Mouse (Mus musculus) stomach, postnatal 0 days (tissue): ENCODE measurements around the gene Nutf2. TPM values are rescaled to one million over a fixed set of nuclear protein-coding genes. Genes with fewer than 3 reads are reported as not detected.

ENCODE experiments used
- ATAC-seq: fragments of 200-750 bp; cut with Nextera tagmentation; 2 replicates; pipeline ENCODE4 v1.8.0; 2017; ENCODE audit not compliant: low FRiP score, low TSS enrichment
- DNase-seq: peaks from one replicate; pipeline ENCODE4 v3.0.0-alpha.2; 2016; ENCODE audit warnings: low spot score
- H3K27ac ChIP-seq: fragments of 300-500 bp; sonication (generic); replicated peaks from 2 replicates; pipeline ENCODE4 v1.5.1; 2014; ENCODE audit warnings: mild to moderate bottlenecking, control low read depth
- H3K27me3 ChIP-seq: fragments of 300-500 bp; sonication (generic); 2 replicates; pipeline ENCODE4 v1.6.1; 2014; ENCODE audit warnings: low read length; ENCODE audit not compliant: control insufficient read depth, insufficient read depth
- H3K36me3 ChIP-seq: fragments of 300-500 bp; sonication (generic); 2 replicates; pipeline ENCODE4 v1.6.1; 2014; ENCODE audit warnings: low read length, mixed read lengths; ENCODE audit not compliant: control insufficient read depth, insufficient read depth
- H3K4me1 ChIP-seq: fragments of 300-500 bp; sonication (generic); replicated peaks from 2 replicates; pipeline ENCODE4 v1.6.1; 2014; ENCODE audit warnings: antibody characterized with exemption; ENCODE audit not compliant: control insufficient read depth, insufficient read depth
- H3K4me2 ChIP-seq: fragments of 300-500 bp; sonication (generic); replicated peaks from 2 replicates; pipeline ENCODE4 v1.6.1; 2014; ENCODE audit warnings: low read depth, mild to moderate bottlenecking, control low read depth, moderate library complexity
- H3K4me3 ChIP-seq: fragments of 300-500 bp; sonication (generic); 2 replicates; pipeline ENCODE4 v1.5.1; 2014; ENCODE audit warnings: low read depth, low read length, control low read depth
- H3K9ac ChIP-seq: fragments of 300-500 bp; sonication (generic); 2 replicates; pipeline ENCODE4 v1.6.1; 2014; ENCODE audit warnings: mild to moderate bottlenecking, low read length, control low read depth, mixed read lengths
- H3K9me3 ChIP-seq: fragments of 300-500 bp; sonication (generic); 2 replicates; pipeline ENCODE4 v1.6.1; 2016; ENCODE audit warnings: low read length; ENCODE audit not compliant: control insufficient read depth
- CTCF ChIP-seq: IDR thresholded peaks from 2 replicates; pipeline ENCODE4 v1.5.1; 2016; ENCODE audit warnings: antibody characterized with exemption, low read depth, mild to moderate bottlenecking, moderate library complexity
- EP300 ChIP-seq: optimal IDR thresholded peaks from 2 replicates; pipeline ENCODE3; 2016; ENCODE audit warnings: antibody characterized with exemption
- WGBS: fragments of 180-500 bp; shearing (Covaris S2); extraction: QIAGEN DNeasy Blood & Tissue Kit; methylation state at CpG from one replicate; pipeline ENCODE4 v1.1.7; 2014; 5-methylcytosine and 5-hydroxymethylcytosine counted together
- polyA plus RNA-seq: library from polyadenylated mRNA; unstranded; fragments of >200 nt; fragmentation: Nextera tagmentation; extraction: Ambion mirVana; gene quantifications from 2 replicates; pipeline ENCODE4 v1.2.1, GENCODE M21; 2015

Gene Nutf2
- polyA plus RNA-seq, 1 experiment from 2014 or later: 103 TPM

DNA sequence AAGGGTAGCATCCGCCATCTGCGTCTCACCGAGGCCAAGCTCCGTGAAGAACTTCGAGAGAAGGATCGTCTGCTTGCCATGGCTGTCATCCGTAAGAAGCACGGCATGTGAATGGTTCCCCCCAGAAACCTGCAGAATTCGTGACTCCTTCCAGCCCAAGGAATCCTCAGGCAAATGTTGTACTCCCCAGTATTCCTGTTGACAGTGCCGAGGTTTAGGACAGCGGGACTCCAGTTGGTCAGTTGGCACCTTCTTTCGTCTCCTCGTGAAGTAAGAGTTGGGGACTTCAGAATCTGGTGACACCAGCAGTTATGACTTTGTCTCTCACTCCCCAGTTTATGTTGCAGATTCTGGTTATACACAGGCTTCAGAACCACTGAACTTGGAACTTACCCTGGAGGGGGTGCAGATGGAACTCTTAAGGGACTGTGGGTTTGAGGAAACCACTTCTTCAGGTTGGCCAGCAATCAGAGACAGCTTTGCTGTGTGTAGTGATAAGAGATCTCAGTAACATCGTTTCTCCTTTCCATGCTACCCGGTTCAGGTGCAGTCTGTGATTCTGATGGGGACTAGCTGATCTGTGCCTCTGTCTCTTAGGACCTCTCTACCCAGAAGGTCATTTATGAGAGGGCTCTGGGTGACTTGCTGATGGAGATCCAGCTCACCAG is 4.1 kb upstream of the Nutf2 start:
- no peaks in the 10 kb centered on the region for H3K9me3 ChIP-seq
- peaks cover 2% of the 10 kb centered on the region; the same call in 1 of the 2 replicates for H3K4me1 ChIP-seq
- peak overlapping the region; percentile 91 for H3K27ac ChIP-seq
- no peaks in the 10 kb centered on the region for H3K27me3 ChIP-seq
- H3K36me3 ChIP-seq: no peaks in the 10 kb centered on the region
- no peak for DNase-seq
- H3K4me3 ChIP-seq: peak overlapping the region; percentile 73
- H3K4me2 ChIP-seq: peak overlapping the region; percentile 97
- WGBS: 12% methylated on average over 15 of the region's 15 CpGs
- no peak for ATAC-seq
- peak overlapping the region; percentile 79 for H3K9ac ChIP-seq
- TF ChIP-seq EP300 (no peak), CTCF (no peak)

DNA sequence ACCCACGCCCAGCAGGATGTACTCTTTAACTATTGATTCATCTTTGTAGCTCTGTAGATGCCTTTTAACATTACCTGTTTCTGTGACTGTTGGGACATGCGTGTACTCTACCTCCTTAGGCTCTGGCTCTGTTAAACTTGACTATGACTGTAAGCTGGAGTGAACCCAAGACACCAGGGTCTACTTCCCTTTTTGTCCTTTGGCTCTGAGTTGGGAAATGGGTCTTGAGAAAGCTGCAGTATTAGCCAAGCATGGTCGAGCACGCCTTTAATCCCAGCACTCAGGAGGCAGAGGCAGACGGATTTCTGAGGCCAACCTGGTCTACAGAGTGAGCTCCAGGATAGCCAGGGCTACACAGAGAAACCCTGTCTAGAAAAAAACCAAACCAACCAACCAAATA is 1.9 kb upstream of the Nutf2 start:
- DNase-seq: no peak
- no peaks in the 10 kb centered on the region for H3K9me3 ChIP-seq
- no peaks in the 10 kb centered on the region; the same call in 1 of the 2 replicates for H3K36me3 ChIP-seq
- no peak overlapping the region for H3K4me2 ChIP-seq
- H3K9ac ChIP-seq: no peak overlapping the region
- H3K4me1 ChIP-seq: peaks cover 11% of the 10 kb centered on the region; the same call in 1 of the 2 replicates
- H3K27me3 ChIP-seq: no peaks in the 10 kb centered on the region
- ATAC-seq: no peak
- WGBS: 83% methylated on average over 5 of the region's 5 CpGs
- no peak overlapping the region for H3K4me3 ChIP-seq
- H3K27ac ChIP-seq: no peak overlapping the region
- TF ChIP-seq EP300 (no peak), CTCF (no peak)

DNA sequence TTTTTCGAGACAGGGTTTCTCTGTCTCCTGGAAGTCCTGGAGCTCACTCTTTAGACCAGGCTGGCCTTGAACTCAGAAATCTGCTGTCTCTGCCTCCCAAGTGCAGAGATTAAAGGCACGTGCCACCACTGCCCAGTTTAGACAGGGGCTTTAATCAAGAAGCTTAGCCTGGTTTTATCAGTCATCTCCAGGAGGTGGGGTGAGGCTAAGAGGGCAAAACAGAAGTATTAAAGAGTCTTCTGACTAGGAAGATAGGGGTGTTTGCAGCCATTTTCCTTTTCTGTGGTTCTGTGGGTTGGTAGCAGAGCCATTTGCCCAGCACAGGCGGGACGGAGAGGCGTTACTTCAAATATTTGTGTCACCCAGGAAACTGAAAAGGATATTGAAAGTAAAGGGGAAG is 1.1 kb upstream of the Nutf2 start:
- Histone ChIP-seq H3K9me3 (no peaks in the 10 kb centered on the region), H3K27ac (peak overlapping the region; percentile 91), H3K9ac (no peak overlapping the region; the same call in 1 of the 2 replicates), H3K36me3 (no peaks in the 10 kb centered on the region; the same call in 1 of the 2 replicates), H3K4me1 (peaks cover 11% of the 10 kb centered on the region; the same call in 1 of the 2 replicates), H3K27me3 (no peaks in the 10 kb centered on the region), H3K4me2 (no peak overlapping the region; the same call in 1 of the 2 replicates), H3K4me3 (no peak overlapping the region)
- TF ChIP-seq EP300: no peak
- no peak for ATAC-seq
- 44% methylated on average over 5 of the region's 5 CpGs for WGBS
- no peak for DNase-seq

DNA sequence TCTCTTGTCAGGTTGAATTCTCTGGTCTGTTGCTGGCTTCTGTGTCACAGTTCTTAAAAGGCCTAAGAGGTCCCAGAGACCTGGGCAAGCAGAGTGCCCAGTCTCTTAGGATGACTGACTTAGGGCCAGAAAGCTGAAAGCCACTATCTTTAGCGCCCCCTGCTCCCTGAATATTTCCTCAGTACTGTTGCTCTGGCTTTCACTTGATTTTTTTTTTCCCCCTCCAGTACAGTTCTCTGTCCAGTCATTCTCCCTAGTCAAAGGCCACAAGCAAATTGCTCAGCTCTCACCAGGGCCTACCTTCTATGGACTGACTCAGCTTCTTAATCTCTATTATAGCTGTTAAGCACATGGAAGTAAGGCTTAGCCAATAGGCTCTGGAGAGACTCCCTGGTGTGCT is 1.6 kb downstream of the Nutf2 start:
- Histone ChIP-seq H3K4me1 (peaks cover 9% of the 10 kb centered on the region; the same call in 1 of the 2 replicates), H3K27ac (0 out of 2 replicates have a peak overlapping the region, but pooled peaks have one; percentile 91), H3K9me3 (no peaks in the 10 kb centered on the region), H3K27me3 (no peaks in the 10 kb centered on the region), H3K9ac (peak overlapping the region; percentile 94; the same call in 1 of the 2 replicates), H3K4me3 (peak overlapping the region; percentile 91), H3K36me3 (no peaks in the 10 kb centered on the region; the same call in 1 of the 2 replicates), H3K4me2 (peak overlapping the region; percentile 90)
- DNase-seq (no peak), ATAC-seq (no peak)
- WGBS: 14% methylated on average over 1 of the region's 1 CpGs
- no peak for TF ChIP-seq EP300
- peak; percentile 56 for TF ChIP-seq CTCF

DNA sequence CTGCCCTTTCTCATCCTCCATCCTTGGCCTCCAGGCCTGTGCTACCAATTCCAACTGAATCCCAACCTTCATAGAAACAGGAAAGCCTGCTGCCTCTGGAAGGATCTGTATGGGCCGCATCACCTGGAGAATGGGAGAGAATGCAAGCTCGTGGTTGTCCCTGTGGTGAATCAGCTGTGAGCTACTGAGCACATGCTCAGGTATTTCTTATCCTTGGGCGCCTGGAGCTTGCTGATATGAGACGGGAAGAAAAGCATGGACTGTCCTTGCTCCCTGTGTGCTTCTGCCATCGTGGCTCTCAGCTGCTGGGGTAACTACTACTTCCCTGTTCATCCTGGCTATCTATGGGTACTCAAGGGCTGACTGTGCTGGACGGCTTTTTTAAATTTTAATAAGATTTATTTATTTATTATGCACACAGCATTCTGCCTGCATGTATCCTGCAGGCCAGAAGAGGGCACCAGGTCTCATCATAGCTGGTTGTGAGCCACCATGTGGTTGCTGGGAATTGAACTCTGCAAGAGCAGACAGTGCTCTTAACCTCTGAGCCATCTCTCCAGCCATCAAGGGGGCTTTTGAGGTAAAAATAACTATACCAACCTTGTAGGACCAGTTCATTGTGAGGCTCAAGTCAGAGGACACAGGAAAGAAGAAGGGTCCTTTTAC is 6.1 kb downstream of the Nutf2 start:
- WGBS: 80% methylated on average over 6 of the region's 6 CpGs
- Histone ChIP-seq H3K4me2 (no peak overlapping the region), H3K27me3 (no peaks in the 10 kb centered on the region), H3K9ac (no peak overlapping the region), H3K9me3 (no peaks in the 10 kb centered on the region), H3K36me3 (peaks cover 5% of the 10 kb centered on the region), H3K4me3 (no peak overlapping the region), H3K27ac (no peak overlapping the region), H3K4me1 (peaks cover 7% of the 10 kb centered on the region; the same call in 1 of the 2 replicates)
- peak; percentile 63 for TF ChIP-seq CTCF
- TF ChIP-seq EP300: no peak
- no peak for DNase-seq
- no peak for ATAC-seq

- Histone ChIP-seq H3K4me1 (no peaks in the 10 kb centered on the region; the same call in 1 of the 2 replicates), H3K36me3 (peaks cover 13% of the 10 kb centered on the region), H3K9me3 (no peaks in the 10 kb centered on the region), H3K27me3 (no peaks in the 10 kb centered on the region), H3K9ac (no peak overlapping the region), H3K27ac (no peak overlapping the region; the same call in 1 of the 2 replicates), H3K4me3 (no peak overlapping the region), H3K4me2 (no peak overlapping the region)
- ATAC-seq (peak; percentile 38; the same call in 1 of the 2 replicates), DNase-seq (no peak)
- 69% methylated on average over 6 of the region's 6 CpGs for WGBS
- TF ChIP-seq EP300 (no peak), CTCF (no peak)
Measured at GRCm38 (mm10) chr8:105874301-105874700, 13.9 kb downstream of the Nutf2 start.
